Mouse (Mus musculus) G1E (cell line): ENCODE data around the gene Psme1. TPM values are rescaled to one million over a fixed set of nuclear protein-coding genes. Genes with fewer than 3 reads are reported as not detected.
A peak's percentile ranks its signal among the peaks of the same experiment; 100 is the strongest.

Experiments used
- ATAC-seq: 2 replicates; pipeline ENCODE4 v1.8.0; 2016; ENCODE audit warnings: mild to moderate bottlenecking; ENCODE audit not compliant: insufficient number of reproducible peaks, poor library complexity, low FRiP score, severe bottlenecking; ENCODE audit errors: extremely low read depth
- DNase-seq: peaks from one replicate; pipeline ENCODE4 v3.0.0; 2012; ENCODE audit warnings: low spot score
- H3K27me3 ChIP-seq: 2 replicates; pipeline ENCODE4 v1.6.1; 2012; ENCODE audit warnings: mild to moderate bottlenecking, low read length, inconsistent platforms; ENCODE audit not compliant: insufficient read depth
- H3K36me3 ChIP-seq: replicated peaks from 2 replicates; pipeline ENCODE3; 2012; ENCODE audit warnings: mild to moderate bottlenecking, inconsistent platforms
- H3K4me1 ChIP-seq: 2 replicates; pipeline ENCODE4 v1.6.1; 2012; ENCODE audit warnings: low read depth, low read length, inconsistent platforms, mixed read lengths; ENCODE audit not compliant: insufficient read depth
- H3K4me3 ChIP-seq: 2 replicates; pipeline ENCODE4 v1.5.1; 2012; ENCODE audit warnings: low read depth, mild to moderate bottlenecking, inconsistent platforms, low read length, moderate library complexity, mixed read lengths
- H3K9me3 ChIP-seq: replicated peaks from 2 replicates; pipeline ENCODE4 v1.6.1; 2012; ENCODE audit warnings: inconsistent platforms
- CTCF ChIP-seq: IDR thresholded peaks from 2 replicates; pipeline ENCODE4 v1.5.1; 2012; ENCODE audit warnings: low read depth, low read length, inconsistent platforms, mixed read lengths
- GATA1 ChIP-seq: IDR thresholded peaks from 2 replicates; pipeline ENCODE4 v1.6.1; 2012; ENCODE audit warnings: borderline replicate concordance, low read length, inconsistent platforms, mixed read lengths
- GATA2 ChIP-seq: IDR thresholded peaks from 2 replicates; pipeline ENCODE4 v1.6.1; 2012; ENCODE audit warnings: low read depth, low read length, inconsistent platforms, borderline replicate concordance
- POLR2AphosphoS5 ChIP-seq: IDR thresholded peaks from 2 replicates; pipeline ENCODE4 v1.6.1; 2012; ENCODE audit warnings: low read depth, low read length, inconsistent platforms; ENCODE audit not compliant: insufficient replicate concordance
- TAL1 ChIP-seq: conservative IDR thresholded peaks from 2 replicates; pipeline ENCODE4 v1.6.1; 2012; ENCODE audit warnings: low read depth, low read length, inconsistent platforms, mixed read lengths
- polyA plus RNA-seq: library from polyadenylated mRNA; stranded (reverse); fragments of >175 nt; gene quantifications from 2 replicates; pipeline ENCODE4 v1.2.3, GENCODE M21; 2012
- total RNA-seq, 2 experiments: library from RNA; stranded (forward) in 1 of 2; stranded (reverse) in 1 of 2; fragments of 200-1000 nt in 1 of 2; fragments of >200 nt in 1 of 2; fragmentation: Nextera tagmentation in 1 of 2; gene quantifications; 2 replicates each; pipeline ENCODE4 v1.2.3; 2014 to 2017

The Psme1 gene
- total and polyA plus RNA-seq, 3 experiments: 141 to 598 (median 212) TPM

GRCm38 (mm10) chr14:55592226-55592625 lies 14.3 kb downstream of the Psme1 start:
- H3K9me3 ChIP-seq: no peaks in the 10 kb centered on the region
- peak overlapping the region; percentile 96 for H3K4me3 ChIP-seq
- ATAC-seq: no peak
- DNase-seq: no peak
- TF ChIP-seq GATA2 (no peak), TAL1 (no peak), CTCF (no peak), POLR2AphosphoS5 (no peak), GATA1 (no peak)
- H3K4me1 ChIP-seq: peaks cover 58% of the 10 kb centered on the region
- no peaks in the 10 kb centered on the region for H3K27me3 ChIP-seq
- peaks cover 68% of the 10 kb centered on the region for H3K36me3 ChIP-seq

GRCm38 (mm10) chr14:55596036-55596690 lies 18.2 kb downstream of the Psme1 start:
- DNase-seq (no peak), ATAC-seq (no peak)
- TF ChIP-seq GATA2 (no peak), TAL1 (no peak), POLR2AphosphoS5 (no peak), CTCF (no peak), GATA1 (no peak)
- Histone ChIP-seq H3K9me3 (no peaks in the 10 kb centered on the region), H3K4me3 (no peak overlapping the region), H3K4me1 (peaks cover 38% of the 10 kb centered on the region), H3K27me3 (no peaks in the 10 kb centered on the region), H3K36me3 (peaks cover 77% of the 10 kb centered on the region)

DNA sequence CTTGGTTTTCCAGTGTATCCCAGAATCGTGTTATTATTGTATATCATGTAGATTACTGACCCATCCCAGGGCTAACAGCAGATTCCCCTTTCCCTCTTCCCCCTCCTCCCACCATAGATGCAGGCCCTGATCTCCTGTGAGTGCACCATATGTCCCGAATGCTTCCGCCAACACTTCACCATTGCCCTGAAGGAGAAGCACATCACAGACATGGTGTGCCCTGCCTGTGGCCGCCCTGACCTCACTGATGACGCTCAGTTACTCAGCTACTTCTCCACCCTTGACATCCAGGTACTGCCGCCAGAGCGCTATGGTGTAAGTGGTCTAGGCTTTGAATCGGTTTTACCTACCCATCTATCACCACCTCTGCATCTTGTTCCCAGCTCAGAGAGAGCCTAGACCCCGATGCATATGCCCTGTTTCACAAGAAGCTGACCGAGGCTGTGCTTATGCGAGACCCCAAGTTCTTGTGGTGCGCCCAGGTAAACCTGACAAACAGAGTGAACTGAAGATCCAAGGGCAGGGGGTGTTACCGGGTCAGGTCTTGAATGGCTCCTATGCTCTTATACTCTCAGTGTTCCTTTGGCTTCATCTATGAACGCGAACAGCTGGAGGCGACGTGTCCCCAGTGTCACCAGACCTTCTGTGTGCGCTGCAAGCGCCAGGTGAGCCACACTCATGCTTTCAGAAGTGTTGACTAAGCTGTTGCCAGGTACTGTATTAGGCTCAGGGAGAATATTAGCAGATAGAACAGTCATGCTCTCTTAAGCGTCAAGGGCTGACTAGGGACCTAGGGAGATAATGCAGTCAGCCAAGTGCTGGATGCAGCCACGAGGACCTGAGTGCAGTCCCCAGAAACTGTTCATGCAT lies 20.8 kb downstream of the Psme1 start:
- no peak for DNase-seq
- peaks cover 44% of the 10 kb centered on the region for H3K4me1 ChIP-seq
- no peak overlapping the region for H3K4me3 ChIP-seq
- peaks cover 96% of the 10 kb centered on the region for H3K36me3 ChIP-seq
- TF ChIP-seq TAL1: no peak
- no peak for TF ChIP-seq GATA1
- no peak for TF ChIP-seq GATA2
- TF ChIP-seq POLR2AphosphoS5: no peak
- TF ChIP-seq CTCF: no peak
- ATAC-seq: no peak
- H3K9me3 ChIP-seq: no peaks in the 10 kb centered on the region
- H3K27me3 ChIP-seq: no peaks in the 10 kb centered on the region

GRCm38 (mm10) chr14:55603271-55603632 lies 25.3 kb downstream of the Psme1 start, which contains the start of gene Irf9:
Gene Irf9 (plus strand): TSS chr14:55603571.
- Histone ChIP-seq H3K4me1 (peaks cover 71% of the 10 kb centered on the region), H3K4me3 (peak within 1 kb of the TSS; percentile 71), H3K36me3 (peaks cover 87% of the 10 kb centered on the region), H3K9me3 (no peaks in the 10 kb centered on the region), H3K27me3 (no peaks in the 10 kb centered on the region)
- ATAC-seq: no peak
- TF ChIP-seq GATA2: no peak
- no peak for DNase-seq

- peak overlapping the region; percentile 71 for H3K4me3 ChIP-seq
- H3K4me1 ChIP-seq: peaks cover 77% of the 10 kb centered on the region
- H3K27me3 ChIP-seq: no peaks in the 10 kb centered on the region
- peaks cover 87% of the 10 kb centered on the region for H3K36me3 ChIP-seq
- no peaks in the 10 kb centered on the region for H3K9me3 ChIP-seq
- TF ChIP-seq POLR2AphosphoS5: no peak
- TF ChIP-seq GATA1: no peak
- no peak for TF ChIP-seq TAL1
- peak; percentile 95 for TF ChIP-seq GATA2
- peak; percentile 84 for TF ChIP-seq CTCF
- ATAC-seq (peak; percentile 90), DNase-seq (peak; percentile 74)
Observed at GRCm38 (mm10) chr14:55603633-55604576, 26.0 kb downstream of the Psme1 start.
